ENCODE assay signal across 16 mouse cellular contexts in the genomic region with DNA sequence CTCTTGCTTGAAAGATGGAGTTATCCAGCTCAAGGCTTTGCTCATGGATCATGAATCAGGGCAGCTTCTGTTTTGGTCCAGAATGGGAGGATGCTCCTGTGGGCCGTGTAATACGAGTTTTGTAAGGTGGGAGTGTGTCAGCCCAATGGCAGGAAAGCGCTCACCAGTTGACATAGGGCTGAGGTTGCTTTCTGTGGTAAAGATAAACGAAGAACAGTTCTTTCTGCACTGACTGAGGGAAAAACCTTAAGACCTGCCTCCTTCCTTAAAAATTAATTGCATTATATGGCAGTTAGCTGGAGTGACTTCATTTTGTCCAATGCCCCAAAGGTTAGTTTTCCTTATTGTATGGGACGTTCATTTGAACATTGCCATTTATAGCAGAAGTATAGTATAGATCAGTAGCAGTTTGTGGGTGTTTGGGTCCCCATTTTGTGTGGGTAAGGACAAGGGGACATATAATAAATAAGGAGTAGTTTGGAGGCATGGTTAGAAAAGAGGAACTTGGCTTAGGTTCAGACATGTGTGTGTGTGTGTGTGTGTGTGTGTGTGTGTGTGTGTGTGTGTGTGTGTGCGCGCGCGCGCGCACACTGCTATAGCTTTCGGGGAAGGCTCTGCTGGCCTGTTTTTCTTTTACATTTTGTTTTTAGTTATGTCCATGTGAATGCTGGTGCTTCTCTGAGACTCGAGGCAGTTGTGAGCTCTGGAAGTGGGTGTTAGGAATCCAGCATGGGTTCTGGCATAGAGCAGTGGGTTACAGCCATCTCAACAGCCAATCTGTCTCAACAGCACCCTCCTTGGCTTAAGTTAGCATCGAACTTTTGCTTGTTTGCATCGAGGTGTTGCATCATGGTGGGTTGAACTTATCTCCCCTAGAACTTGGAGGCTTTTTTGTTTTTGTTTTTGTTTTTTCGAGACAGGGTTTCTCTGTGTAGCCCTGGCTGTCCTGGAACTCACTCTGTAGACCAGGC.
DNase-seq lines count a peak whose midpoint lies in the region; ATAC-seq and TF ChIP-seq lines count a peak whose summit lies in the region.
"Had no signal": no experiment of that assay in that cellular context is flagged by ENCODE, and none has a peak within 500 bp of the region (broad histone marks: within the 10 kb centered on the region; RNA-seq: fewer than 3 reads in every experiment).

No protein-coding gene starts in this region.

- H3K4me1 ChIP-seq in forebrain, embryonic 10.5 days = peaks cover 48% of the 10 kb centered on the region
- peaks cover 44% of the 10 kb centered on the region for H3K4me1 ChIP-seq in forebrain, embryonic 13.5 days
- H3K4me1 ChIP-seq in bone marrow, adult 2 months (ENCODE audit: control insufficient read depth, insufficient read depth, low read length) = peaks cover 9% of the 10 kb centered on the region
- H3K4me1 ChIP-seq in hindbrain, embryonic 15.5 days (replicated peaks) = peaks cover 22% of the 10 kb centered on the region
- H3K4me1 ChIP-seq in midbrain, embryonic 15.5 days = peaks cover 25% of the 10 kb centered on the region

- no peak for DNase-seq in forebrain, embryonic 10.5 days (ENCODE audit: extremely low spot score, low spot score)
- DNase-seq in adrenal gland, postnatal 14 days = no peak
- DNase-seq in right cerebral cortex, postnatal 25 days = no peak
- no peak for DNase-seq in gastrocnemius, adult 8-10 months (ENCODE audit: low spot score in 2 of 2)
- DNase-seq: gastrocnemius, postnatal 14 days; kidney, postnatal 36 days; lung, adult 2 months had no signal

- no peak overlapping the region for H3K4me2 ChIP-seq in forebrain, embryonic 13.5 days
- H3K4me2 ChIP-seq in hindbrain, embryonic 15.5 days = no peak overlapping the region
- no peak overlapping the region for H3K4me2 ChIP-seq in midbrain, embryonic 15.5 days
- H3K4me2 ChIP-seq: heart, embryonic 15.5 days; limb, embryonic 15.5 days; neural tube, embryonic 15.5 days had no signal

- no peaks in the 10 kb centered on the region for H3K9me3 ChIP-seq in forebrain, embryonic 10.5 days
- no peaks in the 10 kb centered on the region for H3K9me3 ChIP-seq in forebrain, embryonic 13.5 days (replicated peaks)
- H3K9me3 ChIP-seq in hindbrain, embryonic 15.5 days = no peaks in the 10 kb centered on the region
- H3K9me3 ChIP-seq in midbrain, embryonic 15.5 days = no peaks in the 10 kb centered on the region
- H3K9me3 ChIP-seq: heart, embryonic 15.5 days; limb, embryonic 15.5 days; neural tube, embryonic 15.5 days had no signal

- H3K27me3 ChIP-seq in forebrain, embryonic 10.5 days (ENCODE audit: poor library complexity, severe bottlenecking) = no peaks in the 10 kb centered on the region
- no peaks in the 10 kb centered on the region for H3K27me3 ChIP-seq in forebrain, embryonic 13.5 days
- H3K27me3 ChIP-seq in hindbrain, embryonic 15.5 days = no peaks in the 10 kb centered on the region
- H3K27me3 ChIP-seq in midbrain, embryonic 15.5 days (replicated peaks) = no peaks in the 10 kb centered on the region
- H3K27me3 ChIP-seq: heart, embryonic 15.5 days; limb, embryonic 15.5 days; neural tube, embryonic 15.5 days had no signal

- H3K27ac ChIP-seq in forebrain, embryonic 10.5 days = peak overlapping the region; percentile 72; the same call in 1 of the 2 replicates
- H3K27ac ChIP-seq in forebrain, embryonic 13.5 days = no peak overlapping the region
- H3K27ac ChIP-seq in bone marrow, adult 2 months (ENCODE audit: control insufficient read depth, insufficient read depth, low read depth, low read length, poor library complexity) = peak overlapping the region; percentile 39; the same call in 1 of the 2 replicates
- H3K27ac ChIP-seq in hindbrain, embryonic 15.5 days (replicated peaks) = peak overlapping the region; percentile 32; the same call in 1 of the 2 replicates
- peak overlapping the region; percentile 51; the same call in 1 of the 2 replicates for H3K27ac ChIP-seq in midbrain, embryonic 15.5 days

- no peak for TF ChIP-seq CTCF in bone marrow, adult 2 months (IDR thresholded peaks at IDR 0.05; ENCODE audit: control insufficient read depth, insufficient read depth, low read length)

- TF ChIP-seq POLR2A in bone marrow, adult 2 months (IDR thresholded peaks at IDR 0.05; ENCODE audit: borderline replicate concordance, control insufficient read depth, low read depth, low read length) = no peak

- ATAC-seq in forebrain, embryonic 13.5 days = no peak
- ATAC-seq in hindbrain, embryonic 15.5 days (ENCODE audit: low FRiP score, low read depth) = no peak
- no peak for ATAC-seq in midbrain, embryonic 15.5 days (replicated peaks)
- ATAC-seq: activated CD4-positive, CD25-positive, alpha-beta regulatory T cell, adult 4 months; intestine, postnatal 0 days had no signal

- WGBS in forebrain, embryonic 10.5 days = 89% methylated on average over 16 of the region's 16 CpGs
- WGBS in forebrain, embryonic 13.5 days = 86% methylated on average over 13 of the region's 16 CpGs
- WGBS in bone marrow, adult 2 months = 17% methylated on average over 16 of the region's 16 CpGs
- 90% methylated on average over 16 of the region's 16 CpGs for WGBS in hindbrain, embryonic 15.5 days
- 86% methylated on average over 16 of the region's 16 CpGs for WGBS in midbrain, embryonic 15.5 days

- no peak overlapping the region for H3K9ac ChIP-seq in forebrain, embryonic 13.5 days
- H3K9ac ChIP-seq in hindbrain, embryonic 15.5 days = no peak overlapping the region
- no peak overlapping the region for H3K9ac ChIP-seq in midbrain, embryonic 15.5 days
- H3K9ac ChIP-seq: heart, embryonic 15.5 days; limb, embryonic 15.5 days had no signal

- no peak overlapping the region for H3K4me3 ChIP-seq in forebrain, embryonic 10.5 days
- no peak overlapping the region for H3K4me3 ChIP-seq in forebrain, embryonic 13.5 days
- H3K4me3 ChIP-seq in bone marrow, adult 2 months (replicated peaks; ENCODE audit: control insufficient read depth, low read depth, low read length) = no peak overlapping the region
- H3K4me3 ChIP-seq in hindbrain, embryonic 15.5 days = no peak overlapping the region
- no peak overlapping the region for H3K4me3 ChIP-seq in midbrain, embryonic 15.5 days
- H3K4me3 ChIP-seq: heart, embryonic 15.5 days; limb, embryonic 15.5 days; neural tube, embryonic 15.5 days had no signal

- no peaks in the 10 kb centered on the region for H3K36me3 ChIP-seq in forebrain, embryonic 10.5 days (replicated peaks)
- H3K36me3 ChIP-seq in forebrain, embryonic 13.5 days (ENCODE audit: poor library complexity, severe bottlenecking) = no peaks in the 10 kb centered on the region
- no peaks in the 10 kb centered on the region for H3K36me3 ChIP-seq in hindbrain, embryonic 15.5 days
- H3K36me3 ChIP-seq in midbrain, embryonic 15.5 days (replicated peaks) = no peaks in the 10 kb centered on the region
- H3K36me3 ChIP-seq: heart, embryonic 15.5 days; limb, embryonic 15.5 days; neural tube, embryonic 15.5 days had no signal
